Mouse (Mus musculus) right cerebral cortex, postnatal 10 days (tissue): ENCODE data around the gene Gfap.

Experiments used
- DNase-seq, 2 experiments: peaks; one replicate each; pipeline ENCODE4 v3.0.0; 2021; ENCODE audit warnings: low spot score in 2 of 2

Gene Gfap

GRCm38 (mm10) chr11:102900763-102901162 is at the start of gene Gfap:
Gfap (minus strand) TSS chr11:102900912.
- peak; percentile 79 to 89 for DNase-seq

GRCm38 (mm10) chr11:102948043-102948961 is 47.6 kb upstream of the Gfap start:
- DNase-seq, result peak; percentile 54 to 59

GRCm38 (mm10) chr11:102946992-102947343 is 46.3 kb upstream of the Gfap start:
- DNase-seq, result no peak

- peak; percentile 79 to 85 for DNase-seq
These were observed 45.7 kb upstream of the Gfap start, which contains the start of gene C1ql1 for GRCm38 (mm10) chr11:102946265-102946991. C1ql1 (minus strand) TSS chr11:102946688.

- DNase-seq, result no peak
These were observed 44.9 kb upstream of the Gfap start for GRCm38 (mm10) chr11:102945306-102946264.

GRCm38 (mm10) chr11:102941236-102941635 is 40.5 kb upstream of the Gfap start:
- no peak for DNase-seq

GRCm38 (mm10) chr11:102939024-102939675 is 38.4 kb upstream of the Gfap start:
- DNase-seq, result peak; percentile 61 to 62

GRCm38 (mm10) chr11:102937529-102938182 is 36.9 kb upstream of the Gfap start:
- DNase-seq, result peak; percentile 65 to 73

- no peak for DNase-seq
These were observed 35.6 kb upstream of the Gfap start for GRCm38 (mm10) chr11:102936272-102936671.

- DNase-seq, result no peak
These were observed 30.0 kb upstream of the Gfap start for GRCm38 (mm10) chr11:102930672-102931071.

GRCm38 (mm10) chr11:102925351-102925717 is 24.6 kb upstream of the Gfap start:
- no peak for DNase-seq

- peak; percentile 98 for DNase-seq
These were observed 24.0 kb upstream of the Gfap start, which contains the start of gene Kif18b for GRCm38 (mm10) chr11:102924557-102925350. Kif18b (minus strand) TSS chr11:102925124.

GRCm38 (mm10) chr11:102921491-102921890 is 20.8 kb upstream of the Gfap start:
- DNase-seq, result no peak

GRCm38 (mm10) chr11:102918077-102918476 is 17.4 kb upstream of the Gfap start:
- DNase-seq, result no peak

GRCm38 (mm10) chr11:102915380-102915779 is 14.7 kb upstream of the Gfap start:
- no peak for DNase-seq

- peak in 1 of 2 experiments; percentile 54 for DNase-seq
These were observed 10.7 kb upstream of the Gfap start for GRCm38 (mm10) chr11:102911376-102911775.

- no peak for DNase-seq
These were observed 2.9 kb upstream of the Gfap start for GRCm38 (mm10) chr11:102903654-102904053.

- DNase-seq, result no peak
These were observed 1.4 kb upstream of the Gfap start for GRCm38 (mm10) chr11:102902107-102902506.

GRCm38 (mm10) chr11:102901199-102901598 is 487 bp upstream of the Gfap start:
- DNase-seq, result no peak

- peak; percentile 82 to 87 for DNase-seq
These were observed 2.3 kb downstream of the Gfap start for GRCm38 (mm10) chr11:102898408-102898807.
